Mouse (Mus musculus) limb, embryonic 14.5 days (tissue): ENCODE measurements at regions not wholly inside any gene's neighbourhood (a gene's known extent, or its start where the extent isn't known, plus 50 kb on each side); places are given as distances from the start of the nearest gene placed in this dataset.
A peak's percentile ranks its signal among the peaks of the same experiment; 100 is the strongest.

Experiments used
- ATAC-seq: fragments of 200-750 bp; cut with Nextera tagmentation; 2 replicates; pipeline ENCODE4 v1.8.0; 2017; ENCODE audit warnings: low read depth, moderate number of reproducible peaks, moderate TSS enrichment; ENCODE audit not compliant: low FRiP score
- DNase-seq: peaks from one replicate; pipeline ENCODE4 v3.0.0-alpha.2; 2015; ENCODE audit warnings: low spot score
- H3K27ac ChIP-seq: fragments of 300-500 bp; sonication (generic); replicated peaks from 2 replicates; pipeline ENCODE4 v1.5.1; 2014; ENCODE audit warnings: low read depth, mild to moderate bottlenecking, low read length, moderate library complexity, mixed read lengths
- H3K27me3 ChIP-seq: fragments of 300-500 bp; sonication (generic); 2 replicates; pipeline ENCODE4 v1.6.1; 2014; ENCODE audit warnings: low read length, mixed read lengths; ENCODE audit not compliant: control insufficient read depth, insufficient read depth
- H3K36me3 ChIP-seq: fragments of 300-500 bp; sonication (generic); 2 replicates; pipeline ENCODE4 v1.6.1; 2014; ENCODE audit warnings: mild to moderate bottlenecking, low read length, moderate library complexity, mixed read lengths; ENCODE audit not compliant: control insufficient read depth, insufficient read depth
- H3K4me1 ChIP-seq: fragments of 300-500 bp; sonication (generic); 2 replicates; pipeline ENCODE4 v1.6.1; 2014; ENCODE audit warnings: antibody characterized with exemption, low read length, mixed read lengths; ENCODE audit not compliant: control insufficient read depth, insufficient read depth
- H3K4me2 ChIP-seq: fragments of 300-500 bp; sonication (generic); replicated peaks from 2 replicates; pipeline ENCODE4 v1.6.1; 2014; ENCODE audit warnings: low read depth, mild to moderate bottlenecking, low read length, moderate library complexity; ENCODE audit not compliant: severe bottlenecking
- H3K4me3 ChIP-seq: fragments of 300-500 bp; sonication (generic); replicated peaks from 2 replicates; pipeline ENCODE4 v1.5.1; 2014; ENCODE audit warnings: low read length
- H3K9ac ChIP-seq: fragments of 300-500 bp; sonication (generic); 2 replicates; pipeline ENCODE4 v1.6.1; 2014; ENCODE audit warnings: mild to moderate bottlenecking, low read depth, low read length, moderate library complexity; ENCODE audit not compliant: severe bottlenecking
- H3K9me3 ChIP-seq: fragments of 300-500 bp; sonication (generic); 2 replicates; pipeline ENCODE4 v1.6.1; 2016; ENCODE audit warnings: low read length; ENCODE audit not compliant: control insufficient read depth
- POLR2A ChIP-seq: fragments of 200-500 bp; IDR thresholded peaks from 2 replicates; pipeline ENCODE4 v1.8.0; 2012; ENCODE audit warnings: inconsistent platforms, mild to moderate bottlenecking, moderate library complexity, borderline replicate concordance; ENCODE audit not compliant: insufficient read depth, insufficient read length; ENCODE audit errors: extremely low read depth
- WGBS: fragments of 180-500 bp; shearing (Covaris S2); extraction: QIAGEN DNeasy Blood & Tissue Kit; methylation state at CpG from one replicate; pipeline ENCODE4 v1.1.7; 2014; 5-methylcytosine and 5-hydroxymethylcytosine counted together

DNA sequence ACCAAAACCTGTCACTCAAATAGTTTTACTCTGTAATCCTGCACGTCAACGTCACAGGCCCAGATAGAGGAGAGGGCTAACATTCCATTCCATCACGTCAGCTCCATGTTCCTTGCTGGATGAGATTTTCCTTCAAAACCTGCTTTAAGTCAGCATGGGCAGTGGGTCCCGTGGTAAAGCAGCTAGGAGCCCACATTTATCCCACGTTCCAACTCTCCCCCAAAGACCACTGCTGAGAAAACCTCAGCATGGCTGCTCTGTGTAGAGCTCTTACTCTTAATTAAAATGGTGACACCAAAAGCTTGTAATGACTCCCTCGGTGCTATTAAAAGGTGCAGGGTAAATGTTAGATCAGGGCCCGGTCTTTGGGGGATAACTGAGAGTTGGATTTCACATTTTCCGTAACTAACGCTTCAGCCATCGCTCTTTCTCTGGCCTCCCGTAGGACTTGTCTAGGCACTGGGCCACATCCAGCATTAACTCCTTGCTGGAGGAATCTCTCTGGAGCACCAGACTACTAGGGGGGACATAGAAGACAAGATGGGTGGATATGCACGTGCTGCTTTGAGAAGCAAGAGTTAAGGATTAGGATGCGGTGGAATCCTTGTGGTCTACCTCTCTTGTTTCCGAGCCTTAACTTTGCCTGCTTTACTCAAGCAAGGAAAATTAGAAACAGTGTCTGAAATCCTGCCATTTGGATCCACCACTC, 56.1 kb upstream of the Smarca2 start:
- H3K4me2 ChIP-seq, result peak overlapping the region; percentile 27
- H3K4me1 ChIP-seq, result peaks cover 55% of the 10 kb centered on the region
- H3K9ac ChIP-seq, result no peak overlapping the region
- H3K27me3 ChIP-seq, result no peaks in the 10 kb centered on the region
- peak overlapping the region; percentile 71 for H3K27ac ChIP-seq
- TF ChIP-seq POLR2A, result no peak
- 35% methylated on average over 14 of the region's 14 CpGs for WGBS
- H3K36me3 ChIP-seq, result no peaks in the 10 kb centered on the region
- H3K4me3 ChIP-seq, result no peak overlapping the region
- DNase-seq (peak; percentile 85), ATAC-seq (peak; percentile 85)
- no peaks in the 10 kb centered on the region for H3K9me3 ChIP-seq

- ATAC-seq, result peak; percentile 31
- H3K27ac ChIP-seq, result peak overlapping the region; percentile 22; the same call in 1 of the 2 replicates
- peaks cover 53% of the 10 kb centered on the region for H3K4me1 ChIP-seq
- 8% methylated on average over 5 of the region's 5 CpGs for WGBS
- no peaks in the 10 kb centered on the region for H3K9me3 ChIP-seq
- peak overlapping the region; percentile 8; the same call in 1 of the 2 replicates for H3K4me2 ChIP-seq
- no peaks in the 10 kb centered on the region for H3K36me3 ChIP-seq
- DNase-seq, result peak; percentile 61
- H3K27me3 ChIP-seq, result no peaks in the 10 kb centered on the region
- no peak overlapping the region for H3K4me3 ChIP-seq
- no peak overlapping the region for H3K9ac ChIP-seq
- no peak for TF ChIP-seq POLR2A
Observed at GRCm38 (mm10) chr19:26550299-26550698, 54.6 kb upstream of the Smarca2 start.
